Mouse (Mus musculus) kidney, adult 2 months (tissue): Measurements from ENCODE around the gene Armc8.

ENCODE experiments used
- CTCF ChIP-seq: fragments of 200-500 bp; conservative IDR thresholded peaks from 2 replicates; pipeline ENCODE4 v1.5.1; 2011; ENCODE audit warnings: low read depth, mild to moderate bottlenecking, control low read depth, low read length, moderate library complexity, mixed read lengths; ENCODE audit not compliant: insufficient read depth, insufficient read length
- POLR2A ChIP-seq: fragments of 200-500 bp; IDR thresholded peaks from one replicate; pipeline ENCODE4 v1.6.1; 2011; ENCODE audit warnings: low read depth, low read length, control low read depth

- TF ChIP-seq CTCF (peak; percentile 59), POLR2A (no peak)
Measured at GRCm38 (mm10) chr9:99444590-99445178, 124.0 kb downstream of the Armc8 start.
